Mouse (Mus musculus) olfactory bulb, adult 2 months (tissue): ENCODE measurements at regions not wholly inside any gene's neighbourhood (a gene's known extent, or its start where the extent isn't known, plus 50 kb on each side); places are given as distances from the start of the nearest gene placed in this dataset.

Source experiments
- CTCF ChIP-seq: fragments of 200-500 bp; IDR thresholded peaks from 2 replicates; pipeline ENCODE4 v1.5.1; 2012; ENCODE audit warnings: low read depth, mild to moderate bottlenecking, low read length, moderate library complexity; ENCODE audit not compliant: insufficient read depth
- POLR2A ChIP-seq: fragments of 200-500 bp; IDR thresholded peaks from 2 replicates; pipeline ENCODE4 v1.6.1; 2012; ENCODE audit warnings: mild to moderate bottlenecking, low read depth, low read length, moderate library complexity; ENCODE audit not compliant: insufficient read depth

DNA sequence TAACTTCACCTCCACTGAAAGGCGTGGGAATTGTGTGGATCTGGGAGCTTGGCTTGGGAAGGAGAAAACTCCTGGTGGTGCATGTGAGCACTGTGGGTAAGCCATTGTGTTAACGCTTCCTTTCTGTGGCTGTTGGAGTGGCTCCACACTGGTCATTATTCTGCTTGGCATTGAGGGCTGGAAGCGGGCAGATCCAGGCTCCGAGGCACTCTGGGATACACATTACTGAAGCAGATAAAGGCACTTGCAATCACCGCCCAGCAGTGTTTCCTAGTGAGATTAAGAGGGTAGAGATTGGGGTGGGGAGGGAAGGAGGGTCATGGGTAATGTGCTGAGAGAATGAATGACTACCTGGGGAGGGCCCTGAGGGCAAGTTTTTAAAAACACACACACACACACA, 143.3 kb downstream of the 1500009L16Rik start:
- TF ChIP-seq POLR2A (no peak), CTCF (no peak)
